Mouse (Mus musculus) C2C12 (cell line): ENCODE results near the gene Tex29. TPM values are rescaled to one million over a fixed set of nuclear protein-coding genes. Genes with fewer than 3 reads are reported as not detected.

Experiments
- H3K27me3 ChIP-seq: one replicate; pipeline ENCODE4 v1.6.1; 2011; ENCODE audit not compliant: control insufficient read depth, insufficient read depth, insufficient read length
- H3K36me3 ChIP-seq: one replicate; pipeline ENCODE4 v1.6.1; 2011; ENCODE audit not compliant: control insufficient read depth, insufficient read depth
- H3K4me3 ChIP-seq: one replicate; pipeline ENCODE4 v1.5.1; 2011; ENCODE audit warnings: mild to moderate bottlenecking, control low read depth; ENCODE audit not compliant: poor library complexity, insufficient read depth, severe bottlenecking
- H3K79me2 ChIP-seq: one replicate; pipeline ENCODE4 v1.6.1; 2011; ENCODE audit not compliant: control insufficient read depth, insufficient read depth
- H3K79me3 ChIP-seq: one replicate; pipeline ENCODE4 v1.6.1; 2011; ENCODE audit warnings: low read depth, control low read depth
- H3ac ChIP-seq: one replicate; pipeline ENCODE3; 2011; ENCODE audit warnings: low read depth; ENCODE audit not compliant: control insufficient read depth, insufficient read length
- CEBPB ChIP-seq: IDR thresholded peaks from one replicate; pipeline ENCODE4 v1.6.1; 2011; ENCODE audit warnings: low read depth, mild to moderate bottlenecking, control low read depth, moderate library complexity
- CTCF ChIP-seq: IDR thresholded peaks from one replicate; pipeline ENCODE4 v1.5.1; 2011; ENCODE audit not compliant: control insufficient read depth, insufficient read depth, insufficient read length
- FOSL1 ChIP-seq: IDR thresholded peaks from one replicate; pipeline ENCODE4 v1.8.0; 2011; ENCODE audit warnings: mild to moderate bottlenecking, low read length; ENCODE audit not compliant: poor library complexity, insufficient read depth, severe bottlenecking
- MAX ChIP-seq: IDR thresholded peaks from one replicate; pipeline ENCODE4 v1.6.1; 2011; ENCODE audit warnings: mild to moderate bottlenecking, control low read depth
- MYOD1 ChIP-seq: IDR thresholded peaks from one replicate; pipeline ENCODE4 v1.6.1; 2011; ENCODE audit warnings: low read depth; ENCODE audit not compliant: control insufficient read depth, insufficient read length
- MYOG ChIP-seq: IDR thresholded peaks from one replicate; pipeline ENCODE4 v1.6.1; 2011; ENCODE audit not compliant: control insufficient read depth, insufficient read length; ENCODE audit errors: extremely low read depth
- USF1 ChIP-seq: IDR thresholded peaks from one replicate; pipeline ENCODE4 v1.6.1; 2011; ENCODE audit warnings: low read depth, mild to moderate bottlenecking, control low read depth, moderate library complexity
- polyA plus RNA-seq: library from polyadenylated mRNA; unstranded; fragments of >200 nt; fragmentation: generic; extraction: Trizol; gene quantifications from one replicate; pipeline ENCODE4 v1.2.1, GENCODE M21; 2012; ENCODE audit warnings: missing spikeins

Gene Tex29
- polyA plus RNA-seq, 1 experiment = not detected

DNA sequence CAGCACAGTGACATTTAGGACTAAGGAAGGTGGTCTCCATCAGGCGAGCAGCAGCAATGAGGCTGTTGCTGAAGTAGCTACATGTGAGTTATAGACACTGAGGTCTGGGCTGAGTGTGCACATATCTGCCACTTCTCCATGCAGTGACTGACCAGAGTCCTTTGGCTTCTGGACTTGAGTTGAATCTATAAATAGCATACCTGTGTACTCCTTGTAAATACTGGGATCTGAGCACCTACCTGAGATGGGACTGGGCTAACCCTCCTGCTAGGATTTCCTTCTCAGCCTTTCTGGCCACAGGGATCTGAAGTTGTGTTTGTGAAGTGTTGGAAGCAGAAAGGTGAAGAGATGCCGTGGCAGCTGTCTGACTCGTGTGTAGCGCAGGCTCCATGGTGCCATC, 7.1 kb upstream of the Tex29 start:
- Histone ChIP-seq H3K79me3 (no peaks in the 10 kb centered on the region), H3K27me3 (no peaks in the 10 kb centered on the region), H3K79me2 (no peaks in the 10 kb centered on the region), H3ac (no peak overlapping the region), H3K36me3 (no peaks in the 10 kb centered on the region), H3K4me3 (no peak overlapping the region)
- TF ChIP-seq CTCF (no peak), FOSL1 (no peak), MAX (no peak), MYOD1 (no peak), USF1 (no peak), CEBPB (no peak), MYOG (no peak)

DNA sequence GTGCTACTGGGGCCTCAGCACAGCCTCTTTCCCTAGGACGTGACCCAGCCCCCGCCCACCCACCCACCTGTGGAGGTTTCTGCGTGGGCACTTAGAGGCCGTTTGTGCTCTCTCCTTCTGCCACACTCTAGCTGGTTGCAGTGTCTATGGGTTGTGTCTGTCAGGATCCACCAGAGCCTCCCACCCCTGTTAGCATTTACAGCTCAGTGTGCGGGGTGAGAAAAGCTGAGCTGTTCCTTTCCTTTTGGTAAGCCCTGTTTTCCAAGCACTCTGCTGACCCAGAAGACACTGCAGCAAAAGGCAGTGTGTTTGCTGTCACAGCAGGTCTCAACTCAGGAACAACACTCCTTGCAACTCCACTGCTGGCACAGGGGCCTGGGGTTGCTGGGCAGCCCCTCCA, 6.1 kb upstream of the Tex29 start:
- Histone ChIP-seq H3K79me3 (no peaks in the 10 kb centered on the region), H3K4me3 (no peak overlapping the region), H3K79me2 (no peaks in the 10 kb centered on the region), H3ac (no peak overlapping the region), H3K36me3 (no peaks in the 10 kb centered on the region), H3K27me3 (no peaks in the 10 kb centered on the region)
- TF ChIP-seq CTCF (no peak), MAX (no peak), CEBPB (no peak), MYOD1 (no peak), FOSL1 (no peak), MYOG (no peak), USF1 (no peak)

DNA sequence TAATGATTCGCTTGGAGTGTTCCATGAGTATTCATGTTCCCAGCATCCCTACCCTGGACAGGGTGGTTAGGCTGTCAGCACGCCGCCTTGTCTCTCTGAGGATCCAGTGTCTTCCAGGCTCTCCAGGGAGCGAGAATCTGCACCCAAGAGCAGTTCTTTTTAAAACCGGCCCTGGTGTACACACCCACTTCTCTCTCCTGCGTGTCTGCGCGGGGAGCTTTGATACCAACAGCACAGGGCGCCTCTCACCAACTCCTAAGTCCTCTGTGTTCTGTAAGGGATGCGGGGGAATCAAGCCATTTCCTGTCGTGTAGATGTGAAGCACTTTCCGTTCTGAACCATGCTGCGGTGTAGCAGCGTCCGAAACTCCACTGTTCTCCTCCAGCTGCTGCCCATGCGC, 5.6 kb upstream of the Tex29 start:
- Histone ChIP-seq H3K36me3 (no peaks in the 10 kb centered on the region), H3K79me2 (no peaks in the 10 kb centered on the region), H3K79me3 (no peaks in the 10 kb centered on the region), H3K4me3 (no peak overlapping the region), H3K27me3 (no peaks in the 10 kb centered on the region), H3ac (no peak overlapping the region)
- TF ChIP-seq FOSL1 = no peak
- no peak for TF ChIP-seq USF1
- no peak for TF ChIP-seq CEBPB
- TF ChIP-seq MYOG = no peak
- no peak for TF ChIP-seq MYOD1
- no peak for TF ChIP-seq CTCF
- no peak for TF ChIP-seq MAX

GRCm38 (mm10) chr8:11841571-11841970, 1.3 kb downstream of the Tex29 start:
- no peak overlapping the region for H3ac ChIP-seq
- H3K79me3 ChIP-seq = no peaks in the 10 kb centered on the region
- peaks cover 27% of the 10 kb centered on the region for H3K27me3 ChIP-seq
- H3K79me2 ChIP-seq = no peaks in the 10 kb centered on the region
- no peak overlapping the region for H3K4me3 ChIP-seq
- no peaks in the 10 kb centered on the region for H3K36me3 ChIP-seq
- TF ChIP-seq MYOG (no peak), CEBPB (no peak), CTCF (no peak), USF1 (no peak), MAX (no peak), MYOD1 (no peak), FOSL1 (no peak)

DNA sequence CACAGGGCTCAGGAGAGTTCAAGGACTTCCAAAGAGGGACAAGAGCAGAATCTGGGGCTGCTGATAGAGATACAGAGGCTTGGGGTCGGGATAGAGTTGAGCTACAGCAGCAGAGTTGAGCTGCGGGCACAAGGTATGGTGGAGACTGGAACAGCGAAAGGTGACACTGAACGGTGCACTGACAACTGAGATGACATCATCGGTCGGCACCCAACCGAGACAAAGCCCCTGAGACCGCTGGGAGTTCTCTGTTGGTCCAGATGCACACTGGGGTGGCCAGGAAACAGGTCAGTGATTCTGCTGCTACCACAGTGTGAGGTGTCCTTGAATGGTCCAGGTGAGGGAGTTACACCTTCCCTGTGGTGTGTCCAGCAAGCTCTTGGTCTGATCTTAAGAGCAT, 2.5 kb downstream of the Tex29 start:
- no peaks in the 10 kb centered on the region for H3K79me2 ChIP-seq
- H3ac ChIP-seq = no peak overlapping the region
- H3K27me3 ChIP-seq = peaks cover 33% of the 10 kb centered on the region
- H3K4me3 ChIP-seq = no peak overlapping the region
- H3K36me3 ChIP-seq = no peaks in the 10 kb centered on the region
- H3K79me3 ChIP-seq = no peaks in the 10 kb centered on the region
- no peak for TF ChIP-seq MYOG
- TF ChIP-seq FOSL1 = no peak
- no peak for TF ChIP-seq CTCF
- no peak for TF ChIP-seq CEBPB
- no peak for TF ChIP-seq MYOD1
- no peak for TF ChIP-seq MAX
- TF ChIP-seq USF1 = no peak

DNA sequence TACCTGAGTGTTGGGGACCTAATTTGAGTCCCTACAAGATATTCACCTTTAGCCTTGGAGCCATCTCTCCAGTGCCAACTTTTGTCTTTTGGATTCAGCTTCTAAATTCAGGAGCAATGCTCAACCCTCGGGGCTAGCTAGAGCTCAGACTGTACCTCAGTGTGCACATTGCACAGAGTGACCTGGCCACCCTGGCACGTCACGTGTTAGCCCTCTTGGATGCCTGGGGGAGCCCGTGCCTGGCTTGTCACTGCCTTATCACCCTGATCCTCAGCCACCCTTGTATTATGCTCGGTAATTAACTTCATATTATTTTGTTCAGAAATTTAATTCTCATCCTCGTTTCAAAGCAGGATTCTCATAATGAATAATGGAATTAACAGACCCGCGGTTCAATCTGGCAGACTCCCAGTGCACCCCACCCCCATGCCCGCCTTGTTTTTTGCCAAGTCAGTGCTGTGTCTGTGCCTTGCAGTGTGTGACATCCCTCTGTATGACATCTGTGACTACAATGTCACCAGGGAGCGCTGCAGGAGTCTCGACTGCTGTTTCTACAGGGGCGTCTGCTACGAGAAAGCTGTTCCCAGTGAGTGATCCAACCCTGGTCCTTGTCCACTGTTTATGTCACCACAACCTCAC, 3.5 kb downstream of the Tex29 start:
- Histone ChIP-seq H3ac (no peak overlapping the region), H3K79me2 (no peaks in the 10 kb centered on the region), H3K4me3 (no peak overlapping the region), H3K27me3 (peaks cover 33% of the 10 kb centered on the region), H3K79me3 (no peaks in the 10 kb centered on the region), H3K36me3 (no peaks in the 10 kb centered on the region)
- TF ChIP-seq MAX = no peak
- TF ChIP-seq MYOG = no peak
- no peak for TF ChIP-seq MYOD1
- no peak for TF ChIP-seq USF1
- no peak for TF ChIP-seq FOSL1
- no peak for TF ChIP-seq CTCF
- TF ChIP-seq CEBPB = no peak
